Mouse (Mus musculus): ENCODE measurements around the gene Flot1.

Gene Flot1

GRCm38 (mm10) chr17:35822964-35823937, at the start of gene Flot1:
TSS of gene Flot1 (plus strand) at chr17:35823230.
- in situ Hi-C loops (cut with MboI, MseI) = loop anchor here (5.0 kb wide), 1 partner anchor 86 kb away; no protein-coding TSS in a partner anchor

- in situ Hi-C loops (cut with MboI, MseI) = no loop called here
Measured at GRCm38 (mm10) chr17:35776811-35777609, 46.0 kb upstream of the Flot1 start.

GRCm38 (mm10) chr17:35778965-35779364, 44.1 kb upstream of the Flot1 start:
- in situ Hi-C loops (cut with MboI, MseI) = no loop called here

- in situ Hi-C loops (cut with MboI, MseI) = no loop called here
Measured at GRCm38 (mm10) chr17:35779466-35780205, 43.4 kb upstream of the Flot1 start.

GRCm38 (mm10) chr17:35780362-35780761, 42.7 kb upstream of the Flot1 start:
- in situ Hi-C loops (cut with MboI, MseI) = no loop called here

- in situ Hi-C loops (cut with MboI, MseI) = no loop called here
Measured at GRCm38 (mm10) chr17:35782398-35782797, 40.6 kb upstream of the Flot1 start.

- in situ Hi-C loops (cut with MboI, MseI) = no loop called here
Measured at GRCm38 (mm10) chr17:35782924-35783323, 40.1 kb upstream of the Flot1 start.

- in situ Hi-C loops (cut with MboI, MseI) = no loop called here
Measured at GRCm38 (mm10) chr17:35783944-35784343, 39.1 kb upstream of the Flot1 start.

GRCm38 (mm10) chr17:35785140-35785539, 37.9 kb upstream of the Flot1 start:
- in situ Hi-C loops (cut with MboI, MseI) = no loop called here

- in situ Hi-C loops (cut with MboI, MseI) = no loop called here
Measured at GRCm38 (mm10) chr17:35787493-35787892, 35.5 kb upstream of the Flot1 start.

- in situ Hi-C loops (cut with MboI, MseI) = no loop called here
Measured at GRCm38 (mm10) chr17:35788025-35788424, 35.0 kb upstream of the Flot1 start.

- in situ Hi-C loops (cut with MboI, MseI) = no loop called here
Measured at GRCm38 (mm10) chr17:35790933-35791332, 32.1 kb upstream of the Flot1 start.

GRCm38 (mm10) chr17:35792837-35793236, 30.2 kb upstream of the Flot1 start:
- in situ Hi-C loops (cut with MboI, MseI) = no loop called here

GRCm38 (mm10) chr17:35795099-35795498, 27.9 kb upstream of the Flot1 start:
- in situ Hi-C loops (cut with MboI, MseI) = no loop called here

GRCm38 (mm10) chr17:35795656-35796055, 27.4 kb upstream of the Flot1 start:
- in situ Hi-C loops (cut with MboI, MseI) = no loop called here

- in situ Hi-C loops (cut with MboI, MseI) = no loop called here
Measured at GRCm38 (mm10) chr17:35796835-35797234, 26.2 kb upstream of the Flot1 start.

GRCm38 (mm10) chr17:35800905-35801304, 22.1 kb upstream of the Flot1 start:
- in situ Hi-C loops (cut with MboI, MseI) = no loop called here

- in situ Hi-C loops (cut with MboI, MseI) = no loop called here
Measured at GRCm38 (mm10) chr17:35803020-35803419, 20.0 kb upstream of the Flot1 start.

GRCm38 (mm10) chr17:35803858-35804399, 19.1 kb upstream of the Flot1 start:
- in situ Hi-C loops (cut with MboI, MseI) = no loop called here

GRCm38 (mm10) chr17:35808073-35808472, 15.0 kb upstream of the Flot1 start:
- in situ Hi-C loops (cut with MboI, MseI) = no loop called here

- in situ Hi-C loops (cut with MboI, MseI) = no loop called here
Measured at GRCm38 (mm10) chr17:35809395-35809794, 13.6 kb upstream of the Flot1 start.

Measured in regulatory T cell (primary cell).